Comparison of ENCODE assay signal across 15 mouse cellular contexts in genomic region chr4:44602257-44602801, GRCm38 (mm10).
DNase-seq lines count a peak whose midpoint lies in the region; ATAC-seq and TF ChIP-seq lines count a peak whose summit lies in the region.
"Had no signal": no experiment of that assay in that cellular context is flagged by ENCODE, and none has a peak within 500 bp of the region (broad histone marks: within the 10 kb centered on the region; RNA-seq: fewer than 3 reads in every experiment).

No protein-coding gene starts in this region.

- intact Hi-C loops in left cerebral cortex, postnatal 10 days (cut with DNase I): no loop called here

- H3K9ac ChIP-seq in limb, embryonic 11.5 days (ENCODE audit: low read length): no peak overlapping the region
- H3K9ac ChIP-seq in neural tube, embryonic 13.5 days: no peak overlapping the region
- H3K9ac ChIP-seq in liver, embryonic 11.5 days (ENCODE audit: low read depth, low read length): no peak overlapping the region
- H3K9ac ChIP-seq: heart, embryonic 12.5 days had no signal

- peak; percentile 41 for DNase-seq in limb, embryonic 11.5 days (ENCODE audit: low spot score)
- DNase-seq in limb, embryonic 10.5 days (ENCODE audit: low spot score): no peak
- DNase-seq in brain, embryonic 14.5 days (ENCODE audit: low read depth): peak; percentile 18
- DNase-seq in kidney, adult 9 months: peak; percentile 81
- no peak for DNase-seq in liver, embryonic 11.5 days (ENCODE audit: low spot score)
- no peak for DNase-seq in thymus, postnatal 14 days
- no peak for DNase-seq in left cerebral cortex, postnatal 10 days (ENCODE audit: extremely low spot score in 1 of 2, low spot score in 2 of 2)
- DNase-seq: adrenal gland, adult 2 months; B cell, adult 2 months; gastrocnemius, adult 2 months; left cerebral cortex, postnatal 4 days; lung, adult 2 months had no signal

- no peak overlapping the region for H3K27ac ChIP-seq in limb, embryonic 11.5 days (replicated peaks; ENCODE audit: low read depth, low read length)
- H3K27ac ChIP-seq in limb, embryonic 10.5 days: no peak overlapping the region; the same call in 1 of the 2 replicates
- H3K27ac ChIP-seq in neural tube, embryonic 13.5 days (replicated peaks): no peak overlapping the region
- H3K27ac ChIP-seq in liver, embryonic 11.5 days (ENCODE audit: low read depth, low read length): no peak overlapping the region
- H3K27ac ChIP-seq: gastrocnemius, adult 2 months; hindbrain, postnatal 0 days had no signal

- no peak; the same call in 1 of the 2 replicates for ATAC-seq in limb, embryonic 11.5 days (ENCODE audit: insufficient number of reproducible peaks, low FRiP score, low TSS enrichment, low read depth)
- ATAC-seq in neural tube, embryonic 13.5 days (ENCODE audit: low read depth): 0 out of 2 replicates have a peak, but pooled peaks have one; percentile 32
- ATAC-seq in liver, embryonic 11.5 days (replicated peaks; ENCODE audit: low FRiP score): no peak
- ATAC-seq: hindbrain, postnatal 0 days had no signal

- no peaks in the 10 kb centered on the region for H3K9me3 ChIP-seq in limb, embryonic 11.5 days (ENCODE audit: control insufficient read depth, low read length)
- no peaks in the 10 kb centered on the region for H3K9me3 ChIP-seq in limb, embryonic 10.5 days (replicated peaks)
- H3K9me3 ChIP-seq in neural tube, embryonic 13.5 days: no peaks in the 10 kb centered on the region
- H3K9me3 ChIP-seq in liver, embryonic 11.5 days (ENCODE audit: control insufficient read depth, low read length): 0 out of 2 replicates have a peak, but pooled peaks cover 2% of the 10 kb centered on the region
- H3K9me3 ChIP-seq: heart, embryonic 12.5 days had no signal

- H3K4me2 ChIP-seq in limb, embryonic 11.5 days (ENCODE audit: low read depth, severe bottlenecking): no peak overlapping the region
- no peak overlapping the region for H3K4me2 ChIP-seq in neural tube, embryonic 13.5 days
- no peak overlapping the region for H3K4me2 ChIP-seq in liver, embryonic 11.5 days
- H3K4me2 ChIP-seq: heart, embryonic 12.5 days had no signal

- H3K27me3 ChIP-seq in limb, embryonic 11.5 days (ENCODE audit: control insufficient read depth, insufficient read depth, low read length): no peaks in the 10 kb centered on the region
- H3K27me3 ChIP-seq in limb, embryonic 10.5 days (ENCODE audit: low read depth, poor library complexity, severe bottlenecking): 0 out of 2 replicates have a peak, but pooled peaks cover 9% of the 10 kb centered on the region
- no peaks in the 10 kb centered on the region for H3K27me3 ChIP-seq in neural tube, embryonic 13.5 days
- no peaks in the 10 kb centered on the region for H3K27me3 ChIP-seq in liver, embryonic 11.5 days (replicated peaks; ENCODE audit: control insufficient read depth, insufficient read depth, low read length)

- no peak for TF ChIP-seq POLR2A in brain, embryonic 14.5 days (IDR thresholded peaks at IDR 0.05; ENCODE audit: borderline replicate concordance, extremely low read depth, insufficient read depth, insufficient read length, poor library complexity, severe bottlenecking)

- H3K36me3 ChIP-seq in limb, embryonic 11.5 days (ENCODE audit: control insufficient read depth, insufficient read depth, low read length): no peaks in the 10 kb centered on the region
- H3K36me3 ChIP-seq in limb, embryonic 10.5 days: no peaks in the 10 kb centered on the region
- H3K36me3 ChIP-seq in neural tube, embryonic 13.5 days: no peaks in the 10 kb centered on the region
- H3K36me3 ChIP-seq in liver, embryonic 11.5 days (ENCODE audit: control insufficient read depth, insufficient read depth, low read length): no peaks in the 10 kb centered on the region
- H3K36me3 ChIP-seq: heart, embryonic 12.5 days had no signal

- TF ChIP-seq CTCF in brain, embryonic 14.5 days (IDR thresholded peaks at IDR 0.05; ENCODE audit: borderline replicate concordance, extremely low read depth, insufficient read depth, insufficient read length): no peak

- H3K4me1 ChIP-seq in limb, embryonic 11.5 days (ENCODE audit: control insufficient read depth, insufficient read depth, low read length): peaks cover 12% of the 10 kb centered on the region
- peaks cover 49% of the 10 kb centered on the region for H3K4me1 ChIP-seq in limb, embryonic 10.5 days
- peaks cover 19% of the 10 kb centered on the region for H3K4me1 ChIP-seq in neural tube, embryonic 13.5 days (replicated peaks)
- no peaks in the 10 kb centered on the region for H3K4me1 ChIP-seq in liver, embryonic 11.5 days (replicated peaks; ENCODE audit: control insufficient read depth, insufficient read depth, low read length)

- no peak overlapping the region for H3K4me3 ChIP-seq in limb, embryonic 11.5 days (ENCODE audit: low read depth, low read length)
- H3K4me3 ChIP-seq in limb, embryonic 10.5 days: no peak overlapping the region; the same call in 1 of the 2 replicates
- H3K4me3 ChIP-seq in neural tube, embryonic 13.5 days: no peak overlapping the region
- no peak overlapping the region for H3K4me3 ChIP-seq in liver, embryonic 11.5 days (ENCODE audit: low read depth, low read length)
- H3K4me3 ChIP-seq: gastrocnemius, adult 2 months; heart, embryonic 12.5 days had no signal

- WGBS in limb, embryonic 11.5 days: under 1% methylated on average over 4 of the region's 5 CpGs
- WGBS in limb, embryonic 10.5 days: 4% methylated on average over 4 of the region's 5 CpGs
- WGBS in neural tube, embryonic 13.5 days: 17% methylated on average over 5 of the region's 5 CpGs
- WGBS in liver, embryonic 11.5 days: 21% methylated on average over 5 of the region's 5 CpGs

Comparison
In these comparisons a context has a peak if more than half of its experiments do, and no peak if none do; other contexts are left out.
1. DNase-seq: peak in limb, embryonic 11.5 days (single experiment), brain, embryonic 14.5 days (single experiment) and kidney, adult 9 months (single experiment); none in limb, embryonic 10.5 days (single experiment), liver, embryonic 11.5 days (single experiment), thymus, postnatal 14 days (single experiment) and left cerebral cortex, postnatal 10 days (0 of 2).